Mouse (Mus musculus) spleen, postnatal 4 days (tissue): ENCODE measurements at regions not wholly inside any gene's neighbourhood (a gene's known extent, or its start where the extent isn't known, plus 50 kb on each side); places are given as distances from the start of the nearest gene placed in this dataset.

Experiments
- DNase-seq, 2 experiments: peaks; one replicate each; pipeline ENCODE4 v3.0.0; 2022; ENCODE audit warnings: low spot score in 2 of 2

DNA sequence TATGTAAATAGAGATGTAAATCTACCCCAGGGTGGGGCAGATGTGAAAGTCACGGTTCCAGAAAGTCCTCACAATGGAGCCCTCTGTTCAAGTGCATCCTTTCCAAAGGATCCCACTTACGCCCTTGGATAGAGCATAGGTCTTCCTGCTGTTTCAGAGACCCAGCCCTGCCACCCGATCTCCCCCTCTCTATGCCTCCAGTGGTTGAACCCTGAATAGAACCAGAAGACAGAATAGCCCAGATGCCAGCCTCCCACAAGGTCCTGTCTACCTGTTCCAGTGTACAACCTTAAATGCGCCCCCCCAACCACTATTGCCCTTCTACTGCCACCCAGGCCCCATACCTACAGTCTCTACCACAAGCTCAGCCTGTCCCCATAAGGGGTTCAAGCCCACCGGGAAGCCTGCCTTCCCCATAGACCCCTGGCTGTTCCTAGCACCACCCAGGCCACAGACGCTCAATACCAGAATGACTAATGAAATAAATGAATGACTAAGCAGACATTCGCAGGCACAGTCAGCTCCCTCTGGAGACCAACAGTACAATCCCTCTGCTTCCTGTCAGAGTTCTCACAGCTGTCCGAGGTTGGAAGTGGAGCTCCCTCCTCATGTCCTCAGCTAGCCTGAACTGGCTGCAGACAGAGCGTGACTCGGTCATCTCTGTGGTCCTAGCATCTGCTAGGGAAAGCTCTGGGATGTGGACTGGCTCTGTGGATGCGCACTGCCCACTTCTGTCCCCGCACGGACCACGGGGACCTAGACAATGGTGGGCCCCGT, 133.4 kb upstream of the 1600014C23Rik start:
- no peak for DNase-seq

DNA sequence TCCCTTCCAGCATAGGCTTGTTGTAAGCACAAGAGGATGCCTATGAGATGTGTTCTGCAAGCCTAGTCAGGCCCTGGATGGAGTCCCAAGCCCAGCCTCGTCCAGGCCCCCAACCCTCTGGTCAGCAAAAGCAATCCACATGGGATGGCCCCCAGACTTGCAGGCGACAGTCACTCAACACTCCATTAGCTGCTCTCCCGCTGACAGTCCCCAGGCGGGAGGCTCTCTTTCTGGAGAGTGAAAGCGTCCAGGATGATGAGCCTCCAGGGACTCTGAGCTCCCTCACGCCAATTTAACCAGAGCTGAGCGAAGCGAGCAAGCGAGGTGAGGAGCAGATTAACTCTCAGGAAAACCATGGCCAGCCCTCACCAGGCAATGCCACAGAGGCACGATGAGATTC, 132.7 kb upstream of the 1600014C23Rik start:
- no peak for DNase-seq

GRCm38 (mm10) chr17:45865944-45866343, 132.3 kb upstream of the 1600014C23Rik start:
- no peak for DNase-seq

- DNase-seq = no peak
Observed at GRCm38 (mm10) chr17:45863471-45864205, 130.0 kb upstream of the 1600014C23Rik start.

- no peak for DNase-seq
Observed at GRCm38 (mm10) chr17:45863031-45863430, 129.4 kb upstream of the 1600014C23Rik start.

- DNase-seq = no peak
Observed at GRCm38 (mm10) chr17:45859441-45859840, 125.8 kb upstream of the 1600014C23Rik start.

DNA sequence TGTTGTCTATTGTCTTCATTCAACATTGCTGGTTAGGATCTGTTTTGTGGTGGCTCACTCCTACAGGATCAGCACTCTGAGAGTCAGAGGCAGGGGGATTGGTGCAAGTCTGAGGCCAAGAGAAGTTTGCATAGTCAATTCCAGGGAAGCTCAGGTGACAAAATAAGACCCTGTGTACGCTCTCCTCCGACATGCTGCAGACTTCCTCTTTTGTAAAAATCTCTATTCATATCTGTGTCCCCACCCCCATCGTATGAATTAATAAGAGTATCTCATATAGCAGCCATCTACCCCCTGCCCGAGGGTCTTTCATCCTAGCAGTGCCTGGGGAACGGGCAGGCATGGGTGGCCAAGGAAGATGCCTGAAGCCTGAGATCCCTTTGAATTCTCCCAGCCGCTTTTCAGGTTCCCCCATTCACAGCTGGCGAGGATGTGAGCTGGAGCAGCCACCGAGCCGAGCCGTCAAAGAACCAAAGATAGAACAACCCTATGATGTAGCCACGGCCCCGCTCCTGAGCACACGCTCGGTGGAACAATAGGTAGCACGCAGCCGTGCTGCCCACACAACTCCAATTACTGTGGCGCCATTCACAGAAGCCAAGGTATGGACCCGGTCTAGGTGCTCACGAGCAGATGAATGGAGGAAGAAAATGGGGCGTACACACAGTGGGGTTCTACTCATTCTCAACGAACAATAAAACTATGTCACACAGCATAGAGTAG, 120.4 kb upstream of the 1600014C23Rik start:
- DNase-seq = no peak

GRCm38 (mm10) chr17:45852402-45852801, 118.8 kb upstream of the 1600014C23Rik start:
- DNase-seq = no peak

GRCm38 (mm10) chr17:45851723-45852396, 118.2 kb upstream of the 1600014C23Rik start:
- no peak for DNase-seq

DNA sequence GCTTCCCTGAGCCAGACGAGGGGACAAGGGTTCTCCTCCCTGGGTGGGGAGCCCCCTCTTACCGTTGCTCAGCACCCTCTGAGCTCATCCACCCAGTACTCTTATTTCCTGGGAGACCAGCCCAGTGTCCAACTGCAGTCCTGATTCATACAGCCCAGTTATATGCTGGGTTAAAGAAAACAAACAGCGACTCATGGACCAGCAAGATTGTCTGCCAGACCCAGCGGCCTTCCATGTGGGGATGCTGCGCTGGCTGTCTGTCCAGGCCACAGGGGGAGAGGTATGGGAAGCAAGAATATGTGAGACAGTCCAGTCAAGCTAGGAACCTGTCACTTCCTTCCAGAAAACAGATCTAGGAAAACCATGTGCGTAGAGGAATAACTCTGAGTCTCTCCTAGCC, 117.3 kb upstream of the 1600014C23Rik start:
- DNase-seq = no peak

DNA sequence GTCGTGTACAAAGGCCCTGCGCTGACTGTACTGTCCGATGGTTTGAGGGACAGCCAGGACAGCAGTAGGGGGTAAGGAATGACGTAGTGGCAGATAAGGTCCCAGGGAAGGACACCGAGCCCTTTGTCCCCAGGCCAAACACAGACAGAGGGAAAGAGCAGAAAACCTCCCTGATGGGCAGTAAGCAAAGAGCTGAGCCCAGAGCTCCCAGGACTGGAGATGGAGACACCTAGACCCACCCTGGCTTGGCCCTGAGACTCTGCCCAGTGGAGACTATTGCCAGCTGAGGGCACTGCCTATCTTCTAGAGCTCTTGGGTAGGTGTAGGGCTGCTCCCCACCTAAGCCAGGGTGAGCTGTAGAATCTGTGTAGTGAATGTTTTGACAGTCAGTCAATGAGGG, 116.5 kb upstream of the 1600014C23Rik start:
- no peak for DNase-seq

GRCm38 (mm10) chr17:45848605-45849004, 115.0 kb upstream of the 1600014C23Rik start:
- DNase-seq = no peak

DNA sequence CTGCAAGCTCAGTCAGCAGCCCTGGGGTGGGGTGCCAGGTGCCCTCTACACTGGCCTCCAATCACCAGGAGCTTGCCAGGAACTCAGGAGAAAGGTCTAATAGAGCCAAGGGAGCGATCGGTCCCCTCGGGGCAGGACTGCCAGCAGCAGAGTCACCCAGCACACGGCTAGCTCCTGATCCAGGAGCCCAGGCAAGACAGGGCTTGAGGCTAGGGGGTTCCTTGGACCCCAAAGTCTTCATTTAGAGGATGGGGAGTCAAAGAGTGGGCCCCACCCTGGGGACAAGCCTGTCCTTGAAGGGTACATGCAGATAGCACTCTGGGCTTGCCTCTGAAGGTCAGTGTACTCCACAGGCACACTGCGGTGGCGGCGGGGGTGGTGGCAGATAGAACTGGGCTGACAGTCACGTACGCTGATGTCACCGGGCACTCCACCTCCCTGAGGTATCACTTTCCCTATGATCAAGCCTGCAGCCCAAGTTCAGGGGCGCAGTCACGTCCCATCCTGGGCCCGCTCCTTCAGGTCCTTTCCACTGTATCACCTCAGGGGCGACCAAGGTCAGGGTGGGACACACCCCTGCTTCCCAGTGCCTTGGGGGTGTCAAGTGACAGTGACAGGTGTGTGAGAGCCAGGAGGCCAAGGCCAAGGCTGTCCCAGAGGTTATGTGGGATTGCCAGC, 114.2 kb upstream of the 1600014C23Rik start:
- DNase-seq = no peak

GRCm38 (mm10) chr17:45845832-45846231, 112.2 kb upstream of the 1600014C23Rik start:
- no peak for DNase-seq

- DNase-seq = no peak
Observed at GRCm38 (mm10) chr17:45836731-45837130, 103.1 kb upstream of the 1600014C23Rik start.

- DNase-seq = no peak
Observed at GRCm38 (mm10) chr17:45836253-45836652, 102.6 kb upstream of the 1600014C23Rik start.

DNA sequence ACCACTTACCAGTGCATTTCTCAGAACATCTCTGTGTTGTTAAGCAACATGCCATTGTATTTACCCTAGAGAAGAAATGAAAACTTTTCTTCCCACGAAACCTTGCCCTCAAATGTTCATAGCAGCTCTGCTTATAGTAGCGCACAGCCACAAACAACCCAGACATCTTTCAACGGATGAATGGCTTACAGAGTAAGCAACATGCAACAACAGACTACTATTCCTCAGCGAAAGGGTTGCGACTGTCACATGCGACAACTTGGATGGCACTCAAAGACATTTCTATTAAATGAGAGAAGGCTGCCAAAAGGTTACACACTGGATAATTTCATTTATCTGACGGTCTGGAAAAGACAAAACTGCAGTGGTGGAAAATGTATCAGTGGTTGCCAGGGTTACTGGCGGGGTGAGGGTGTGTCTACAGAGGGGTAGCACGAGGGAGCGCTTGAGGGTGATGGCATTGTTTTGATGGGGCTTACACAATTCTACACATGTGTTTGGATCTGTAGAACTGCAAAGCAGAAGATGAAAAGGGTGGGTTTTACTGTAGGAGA, 101.0 kb upstream of the 1600014C23Rik start:
- no peak for DNase-seq

GRCm38 (mm10) chr17:45830324-45830723, 96.7 kb upstream of the 1600014C23Rik start:
- no peak for DNase-seq

DNA sequence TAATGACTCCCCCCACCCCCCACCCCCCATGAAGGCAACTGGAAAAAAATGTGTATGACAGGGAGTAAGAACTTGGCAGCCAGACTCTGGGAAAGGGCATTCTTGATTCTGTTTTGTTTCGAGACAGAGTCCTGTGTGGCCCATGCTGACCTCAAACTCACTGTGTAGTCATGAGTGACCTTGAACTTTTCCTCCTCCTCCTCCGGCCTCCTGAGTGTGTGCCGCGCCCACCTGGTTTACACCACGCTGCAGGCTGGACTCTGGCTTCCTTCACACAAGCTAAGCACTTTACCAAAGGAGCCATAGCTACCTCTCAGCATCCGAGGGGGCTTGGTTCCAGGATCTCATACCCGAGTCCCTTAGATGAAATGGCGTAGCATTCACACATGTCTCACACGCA, 95.9 kb upstream of the 1600014C23Rik start:
- DNase-seq = no peak

DNA sequence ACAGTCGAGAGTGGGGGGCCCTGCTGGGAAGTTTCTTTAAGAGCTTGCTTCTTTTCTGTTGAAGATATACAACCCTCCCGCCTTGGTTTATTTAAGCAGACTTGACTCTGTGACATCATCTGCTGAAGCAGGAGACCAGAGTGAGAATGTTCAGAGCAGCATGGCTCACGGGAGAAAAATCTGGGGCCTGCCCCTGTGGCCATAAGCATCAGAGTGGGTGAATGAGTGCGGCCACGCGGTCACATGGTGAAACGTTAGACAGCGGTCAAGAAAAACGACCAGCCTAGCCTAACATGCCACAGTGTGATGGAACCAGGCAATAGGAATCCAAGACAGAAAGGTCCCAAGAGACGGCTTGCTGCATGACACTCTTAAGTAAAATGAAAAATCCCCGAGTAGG, 95.2 kb upstream of the 1600014C23Rik start:
- DNase-seq = no peak

DNA sequence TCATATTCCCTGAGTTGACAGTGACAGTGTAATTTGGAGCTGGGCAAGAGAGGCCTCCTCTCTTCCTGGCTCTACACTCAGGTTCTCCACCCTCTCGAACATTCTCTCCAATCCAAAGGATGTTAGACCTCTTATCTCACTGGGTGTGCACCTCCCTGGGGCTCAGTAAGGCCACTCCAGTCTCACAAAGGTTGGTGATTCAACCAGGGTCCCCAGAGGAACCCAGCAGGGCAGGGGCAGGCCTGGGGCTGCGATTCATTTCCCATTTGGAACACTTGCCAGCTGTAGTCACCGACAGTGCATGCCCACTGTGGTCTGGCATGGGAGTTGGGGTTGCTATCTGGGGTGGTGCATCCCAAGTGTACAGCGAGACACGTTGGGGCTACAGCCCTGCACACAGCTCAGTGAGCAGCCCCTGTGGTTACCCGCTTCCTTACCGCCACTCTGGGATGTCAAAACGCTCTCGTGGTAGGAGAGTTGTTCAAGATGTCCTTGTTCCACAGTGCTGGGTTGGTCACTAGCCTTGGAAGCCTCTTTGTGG, 94.7 kb upstream of the 1600014C23Rik start:
- no peak for DNase-seq
